Mouse (Mus musculus): ENCODE data around the gene Syf2.

The Syf2 gene

DNA sequence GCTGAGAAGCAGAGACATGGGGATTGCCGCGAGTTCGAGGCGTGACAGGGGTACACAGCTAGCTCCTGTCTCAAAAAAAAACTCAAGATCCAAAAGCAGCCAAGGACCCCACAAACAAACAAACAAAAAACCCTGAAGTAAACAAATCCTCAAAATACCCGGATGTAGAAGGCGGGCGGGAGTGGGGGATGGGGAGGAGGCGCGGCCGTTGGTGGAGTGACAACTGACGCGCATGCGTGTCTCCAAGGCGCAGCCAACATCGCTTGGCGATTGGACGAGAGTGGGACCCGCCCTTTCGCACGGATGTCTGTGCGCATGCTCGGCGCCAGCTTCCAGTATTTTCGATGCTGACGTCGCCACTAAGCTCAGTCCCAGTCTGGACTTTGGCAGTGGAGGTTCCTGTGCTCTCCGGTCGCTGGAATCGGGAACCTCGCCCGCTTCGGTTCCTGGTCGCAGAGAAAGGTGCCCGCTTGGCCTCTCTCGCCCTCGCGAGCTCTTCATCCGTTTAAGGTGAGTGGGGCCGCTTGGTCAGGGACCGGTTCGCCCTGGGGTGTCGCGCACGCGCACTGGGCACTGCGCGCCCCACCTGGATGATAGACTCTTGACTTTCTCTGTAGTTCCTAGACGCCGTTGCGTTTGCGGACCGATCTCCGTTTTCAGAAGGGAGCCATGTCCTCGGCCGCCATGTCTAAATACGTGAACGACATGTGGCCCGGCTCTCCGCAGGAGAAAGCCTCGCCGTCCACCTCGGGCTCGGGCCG is 7.3 kb upstream of the Syf2 start, which contains the start of gene Rsrp1:
TSS of gene Rsrp1 (plus strand) at position 335 of the 761 bp plus-strand sequence.
- DNase-seq (ENCODE audit: low spot score) = peak; percentile 95

DNA sequence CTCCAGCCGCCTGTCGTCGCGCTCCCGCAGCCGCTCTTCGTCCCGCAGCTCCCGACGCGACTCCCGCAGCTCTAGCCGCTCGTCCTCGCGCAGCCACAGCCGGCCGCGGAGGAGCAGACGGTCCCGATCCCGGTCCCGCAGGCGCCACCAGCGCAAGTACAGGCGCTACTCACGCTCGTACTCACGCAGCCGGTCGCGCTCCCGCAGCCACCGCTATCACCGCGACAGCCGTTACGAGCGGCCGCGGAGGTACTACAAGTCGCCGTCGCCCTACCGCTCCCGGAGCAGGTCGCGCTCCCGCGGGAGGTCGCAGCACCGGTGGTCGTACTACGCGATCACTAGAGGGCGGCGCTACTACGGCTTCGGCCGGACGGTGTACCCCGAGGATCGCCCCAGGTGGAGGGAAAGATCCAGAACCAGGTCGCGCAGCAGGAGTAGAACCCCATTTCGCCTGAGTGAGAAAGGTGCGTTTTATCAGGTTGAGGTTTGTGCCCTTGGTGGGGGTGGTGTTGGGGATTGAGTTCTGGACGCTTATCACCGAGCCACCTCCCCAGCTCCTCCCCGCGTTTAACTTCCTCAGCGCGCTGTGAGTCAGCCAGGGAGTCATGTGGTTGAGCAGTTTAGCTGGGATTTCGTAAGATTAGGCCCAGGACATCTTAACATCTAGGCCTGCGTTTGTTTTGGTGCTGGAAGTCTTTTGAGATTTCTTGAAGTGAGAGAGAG is 6.5 kb upstream of the Syf2 start:
- DNase-seq (ENCODE audit: low spot score) = no peak

DNA sequence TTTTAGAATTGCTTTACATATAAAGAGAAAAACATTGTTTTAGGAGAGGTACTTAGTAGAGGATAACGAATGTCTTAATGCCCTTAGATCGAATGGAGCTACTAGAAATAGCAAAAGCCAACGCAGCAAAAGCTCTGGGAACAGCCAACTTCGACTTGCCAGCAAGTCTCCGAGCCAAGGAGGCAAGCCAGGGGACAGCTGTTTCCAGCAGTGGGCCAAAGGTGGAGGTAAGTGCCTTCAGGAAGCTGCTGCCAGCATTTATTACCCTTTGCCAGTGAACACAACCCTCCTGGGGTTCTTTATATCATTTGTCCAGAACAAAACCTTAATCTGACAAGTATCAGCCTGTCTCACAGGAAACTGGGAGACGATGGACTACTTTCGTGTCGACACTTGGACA is 5.5 kb upstream of the Syf2 start:
- DNase-seq (ENCODE audit: low spot score) = no peak

DNA sequence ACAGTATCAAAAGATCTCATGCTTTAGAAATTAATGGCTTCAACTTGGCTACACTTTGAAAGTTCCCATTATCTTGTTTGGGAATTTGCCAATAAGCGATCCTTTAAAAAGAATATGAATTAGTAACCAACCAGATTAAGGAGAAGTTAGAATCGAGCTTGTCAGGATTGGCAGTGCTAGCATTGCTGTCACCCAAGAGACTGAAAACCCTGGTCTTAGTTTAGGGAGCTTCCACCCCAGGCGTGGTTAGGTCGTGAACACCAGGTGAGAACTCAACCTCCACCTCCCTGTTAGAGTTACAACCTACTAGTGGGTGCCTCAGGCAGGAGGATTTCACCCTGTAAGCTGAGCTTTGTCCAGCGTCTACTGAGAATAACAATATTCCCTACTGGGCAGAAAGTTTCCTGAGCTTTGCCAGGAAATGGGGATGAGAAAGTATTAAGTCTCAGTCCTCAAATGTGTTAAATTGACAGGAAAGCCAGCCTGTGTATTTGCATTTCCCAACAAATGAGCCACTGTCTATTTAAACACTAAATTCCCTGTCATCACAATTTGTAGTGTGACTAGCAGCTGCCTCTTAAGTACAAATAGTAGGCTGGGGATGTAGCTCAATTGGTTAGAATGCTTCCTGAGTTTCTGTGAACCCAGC is 2.8 kb upstream of the Syf2 start:
- no peak for DNase-seq (ENCODE audit: low spot score)

DNA sequence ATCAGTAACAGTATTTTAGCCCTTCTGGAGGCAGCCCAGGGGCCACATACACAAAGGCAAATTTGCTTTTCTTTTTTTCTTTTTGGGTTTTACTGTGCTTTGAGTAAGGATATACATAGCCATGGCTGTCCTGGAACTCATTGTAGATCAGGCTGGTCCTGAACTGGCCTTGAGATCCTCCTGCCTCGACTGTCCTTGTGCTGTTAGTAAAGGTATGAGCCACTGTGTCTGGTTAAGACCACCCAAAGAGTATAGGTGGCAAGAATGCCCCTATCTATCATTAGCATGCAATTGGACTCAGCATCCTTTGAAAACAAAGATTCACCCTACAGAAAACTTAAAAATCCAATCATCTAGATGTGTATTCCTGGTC is 2.2 kb upstream of the Syf2 start:
- no peak for DNase-seq (ENCODE audit: low spot score)

DNA sequence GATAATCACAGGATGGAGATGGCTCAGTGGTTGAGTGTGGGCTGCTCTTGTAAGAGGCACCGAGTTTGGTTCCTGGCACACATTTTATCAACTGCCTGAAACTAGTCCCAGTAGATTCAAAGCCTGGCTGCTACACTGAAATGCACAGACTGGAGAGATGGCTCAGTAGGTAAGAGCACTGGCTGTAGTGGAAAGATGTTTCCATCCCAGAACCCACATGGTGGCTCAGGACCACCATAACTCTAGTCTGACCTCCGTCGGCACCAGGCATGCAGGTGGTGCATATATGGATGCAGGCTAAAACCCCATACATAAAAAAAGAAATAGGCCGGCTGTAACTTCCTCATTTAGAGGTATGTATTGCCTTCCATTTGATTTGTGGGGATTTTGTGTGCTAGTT is 1.2 kb upstream of the Syf2 start:
- no peak for DNase-seq (ENCODE audit: low spot score)

DNA sequence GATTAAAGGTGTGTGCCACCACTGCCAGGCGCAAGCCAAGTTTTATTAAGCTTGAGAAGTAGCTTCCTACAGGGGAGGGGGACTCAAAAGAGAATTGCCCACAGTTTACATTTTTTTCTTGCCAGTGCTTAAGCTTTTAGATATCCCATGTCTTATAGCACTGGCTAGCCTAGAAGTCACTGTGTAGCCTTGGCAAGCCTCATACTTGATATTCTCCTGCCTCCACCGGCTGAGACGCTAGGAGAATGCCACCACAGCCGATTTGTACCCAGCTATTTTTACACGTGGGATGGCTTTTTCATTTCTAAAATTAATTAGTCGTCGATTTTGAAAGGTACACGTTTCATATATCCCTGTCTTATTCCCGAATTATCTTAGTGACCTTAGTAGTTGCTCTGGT is 508 bp upstream of the Syf2 start:
- DNase-seq (ENCODE audit: low spot score) = no peak

DNA sequence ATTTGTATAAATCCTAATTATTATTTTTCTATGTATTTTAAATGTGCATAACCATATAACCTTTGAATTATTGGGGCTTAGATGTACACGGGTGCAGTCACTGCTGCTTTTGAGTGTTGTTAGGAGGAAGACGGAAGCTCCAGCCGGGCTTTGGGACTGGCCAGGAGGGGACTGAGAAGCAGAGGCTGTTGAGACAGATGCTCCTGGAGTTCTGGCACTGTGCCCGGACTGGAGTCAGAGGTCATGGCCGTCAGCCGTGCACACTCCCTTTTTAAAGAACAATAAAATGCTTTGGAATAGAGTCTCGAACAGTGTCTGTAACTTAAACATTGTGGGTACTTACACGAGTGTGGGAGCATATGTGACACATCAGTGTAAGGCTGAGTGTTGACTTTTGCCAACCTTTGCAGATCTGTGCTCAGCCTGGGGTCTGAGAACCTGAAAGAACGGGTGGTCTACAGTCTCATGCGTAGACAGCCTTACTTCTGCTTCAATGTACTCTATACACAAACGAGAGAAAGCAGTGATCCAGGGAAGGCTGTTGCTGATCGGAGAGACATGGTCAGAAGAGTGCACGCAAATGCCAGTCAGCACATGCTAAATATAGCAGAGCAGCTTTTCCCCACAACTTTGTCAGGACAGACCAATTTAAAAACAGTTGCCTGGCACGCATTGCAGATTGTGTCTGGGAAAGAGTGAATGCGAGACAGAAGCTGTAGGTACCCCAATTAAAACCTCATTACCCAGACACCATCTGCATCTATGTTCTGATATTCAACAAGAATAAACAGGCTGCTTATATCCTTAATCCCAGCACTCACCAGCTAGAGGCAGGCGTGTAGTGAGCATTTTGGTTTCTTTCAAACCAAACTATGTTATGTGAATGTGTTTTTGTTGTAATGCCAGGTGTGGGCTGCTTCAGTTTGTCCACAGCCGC is 6.8 kb downstream of the Syf2 start:
- no peak for DNase-seq (ENCODE audit: low spot score)

DNA sequence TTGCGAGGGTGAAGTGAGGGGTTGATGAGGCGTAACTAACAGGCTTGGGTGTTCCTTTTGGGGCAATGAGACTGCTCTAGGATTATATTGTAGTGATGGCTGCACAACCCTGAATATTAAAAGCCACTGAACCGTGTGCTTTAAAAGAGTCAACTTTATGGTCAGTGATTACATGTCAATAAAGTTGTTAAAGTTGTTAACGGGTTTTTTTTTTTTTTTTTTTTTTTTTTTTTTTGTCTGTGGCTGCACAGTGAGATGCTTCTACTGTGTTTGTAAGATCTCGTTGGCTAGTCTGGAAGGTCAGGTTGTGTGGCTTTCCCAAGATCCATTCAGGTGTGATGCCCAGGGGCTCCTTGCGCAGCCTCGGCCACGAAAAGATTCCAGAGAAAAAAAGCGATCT is 9.2 kb downstream of the Syf2 start:
- DNase-seq (ENCODE audit: low spot score) = no peak

DNA sequence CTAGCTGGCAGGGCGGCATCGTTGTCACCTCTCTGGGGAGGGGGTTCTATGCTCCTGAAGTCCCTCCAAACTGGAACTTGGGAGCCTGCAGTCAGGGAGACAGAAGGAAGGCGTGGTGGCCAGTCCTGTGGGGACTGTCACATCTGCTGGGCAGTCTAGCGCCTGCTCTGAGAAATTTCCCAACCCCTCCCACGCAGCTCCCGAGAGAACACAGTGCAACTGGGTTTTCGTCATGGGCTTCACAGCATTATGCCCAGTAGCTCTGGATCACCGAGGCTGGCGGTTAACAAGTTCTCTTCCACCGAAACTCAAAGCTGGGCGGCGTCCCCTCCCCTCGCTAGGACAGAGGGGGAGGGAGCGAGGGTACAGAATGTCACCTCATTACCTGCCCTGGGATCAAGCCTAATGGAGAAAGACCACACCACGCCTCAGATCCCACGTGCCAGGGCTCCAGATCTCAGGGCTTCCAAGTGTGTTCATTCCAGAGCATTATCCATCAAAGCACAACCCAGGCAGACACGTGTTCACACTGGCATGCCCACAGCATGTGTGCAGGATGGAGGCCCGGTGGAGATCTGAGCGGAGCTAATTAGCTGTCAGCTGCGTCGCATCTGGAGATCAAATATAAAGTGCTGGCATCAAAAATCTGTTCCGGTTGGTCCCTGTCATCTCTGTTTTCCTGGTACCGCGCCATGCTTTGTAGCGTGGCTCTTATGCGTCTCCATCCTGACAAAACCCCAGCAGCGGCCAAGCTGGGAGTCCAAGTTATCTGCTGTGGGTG is 13.2 kb downstream of the Syf2 start:
- no peak for DNase-seq (ENCODE audit: low spot score)

DNA sequence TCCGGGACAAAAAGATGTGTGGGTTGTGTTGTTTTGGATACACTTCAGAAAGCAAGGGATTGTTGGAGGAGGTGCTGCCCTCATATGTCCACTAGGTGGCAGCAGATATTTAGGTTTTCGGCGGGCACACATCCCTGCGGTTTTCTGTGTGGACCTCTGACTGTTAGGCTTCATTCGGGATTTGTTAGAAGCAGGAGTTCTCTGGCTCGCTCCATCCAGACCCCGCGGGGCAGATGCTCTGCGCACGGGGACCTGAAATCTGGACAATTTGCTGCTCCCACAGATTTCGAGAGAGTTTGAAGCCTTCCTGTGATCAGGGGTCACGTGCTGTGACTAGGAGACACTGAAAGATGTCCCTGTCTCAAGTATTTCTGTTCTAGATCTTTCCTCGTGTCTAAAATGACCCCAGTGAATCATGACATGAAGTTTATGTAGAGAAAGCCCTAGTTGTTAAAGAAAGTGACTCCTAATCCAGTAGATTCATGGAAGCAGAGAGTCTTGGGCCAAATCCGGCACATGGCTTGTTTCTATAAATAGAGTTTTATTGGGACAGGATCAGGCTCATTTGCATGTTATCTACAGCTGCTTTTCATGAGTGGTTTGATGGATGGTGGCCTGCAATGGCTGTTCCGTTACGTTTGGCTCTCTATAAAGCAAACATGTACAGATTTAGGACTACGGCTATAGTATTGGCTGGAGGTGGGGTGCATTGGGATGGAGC is 15.5 kb downstream of the Syf2 start:
- no peak for DNase-seq (ENCODE audit: low spot score)

DNA sequence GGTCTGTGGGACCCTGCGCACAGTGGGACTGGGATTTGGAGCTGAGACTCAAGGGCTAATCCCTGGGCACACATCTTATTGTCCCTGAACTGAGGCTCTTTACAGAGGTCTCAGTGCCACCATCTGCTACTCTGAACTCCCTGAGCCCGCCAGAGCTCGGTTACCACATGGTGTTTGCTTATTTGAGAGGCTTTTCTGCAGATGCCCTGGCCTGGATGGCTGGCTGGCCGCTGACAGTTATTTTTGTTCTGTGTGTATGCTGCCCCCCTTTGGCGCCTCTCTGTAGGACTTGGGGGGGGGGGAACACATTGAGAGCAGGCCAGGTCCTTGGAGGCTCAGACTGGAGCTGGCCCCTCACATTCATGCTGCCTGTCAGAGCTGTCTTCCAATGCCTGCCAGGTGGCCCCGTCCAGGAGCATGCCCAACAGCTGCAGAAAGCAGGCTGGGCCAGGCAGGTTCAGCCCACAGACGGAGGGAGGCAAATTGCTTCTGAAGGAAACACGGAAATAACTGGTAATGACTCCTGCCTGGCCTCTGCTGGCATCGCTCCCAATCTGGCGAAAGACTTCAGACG is 19.9 kb downstream of the Syf2 start:
- no peak for DNase-seq (ENCODE audit: low spot score)

DNA sequence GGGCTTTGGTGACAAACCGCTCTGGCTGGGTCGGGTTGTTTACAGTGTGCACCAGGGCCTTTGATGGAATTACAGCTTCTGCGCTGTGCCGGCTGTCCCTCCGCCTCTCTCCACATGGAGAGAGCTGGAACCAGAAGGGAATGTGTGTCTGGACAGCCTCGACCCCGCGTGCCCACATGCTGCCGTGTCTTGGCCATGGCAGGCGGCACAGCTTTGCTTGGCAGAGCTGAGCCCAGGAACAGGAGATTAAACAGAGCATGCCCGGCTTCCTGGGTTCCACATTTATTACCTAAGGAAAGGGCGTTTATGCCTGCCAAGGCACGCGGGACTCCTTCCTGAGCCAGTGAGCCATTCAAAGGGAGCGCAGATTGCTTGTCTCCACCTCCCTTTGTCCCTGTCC is 23.8 kb downstream of the Syf2 start:
- no peak for DNase-seq (ENCODE audit: low spot score)

DNA sequence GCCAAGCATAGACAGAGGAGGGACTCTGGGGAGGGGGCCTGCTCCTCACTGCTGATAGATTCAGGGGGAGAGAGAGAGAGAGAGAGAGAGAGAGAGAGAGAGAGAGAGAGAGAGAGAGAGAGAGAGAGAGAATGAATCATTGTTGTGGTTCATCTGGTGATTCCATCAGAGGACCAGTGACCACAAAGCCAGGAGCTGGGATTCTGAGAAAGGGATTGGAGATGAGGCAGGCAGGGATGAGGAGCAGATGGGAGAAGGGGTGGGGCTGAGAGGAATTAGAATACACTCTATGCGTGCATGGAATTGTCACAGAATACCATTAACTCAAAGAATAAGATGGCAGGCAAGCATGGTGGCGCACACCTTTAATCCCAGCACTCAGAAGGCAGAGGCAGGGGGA is 24.5 kb downstream of the Syf2 start:
- no peak for DNase-seq (ENCODE audit: low spot score)

DNA sequence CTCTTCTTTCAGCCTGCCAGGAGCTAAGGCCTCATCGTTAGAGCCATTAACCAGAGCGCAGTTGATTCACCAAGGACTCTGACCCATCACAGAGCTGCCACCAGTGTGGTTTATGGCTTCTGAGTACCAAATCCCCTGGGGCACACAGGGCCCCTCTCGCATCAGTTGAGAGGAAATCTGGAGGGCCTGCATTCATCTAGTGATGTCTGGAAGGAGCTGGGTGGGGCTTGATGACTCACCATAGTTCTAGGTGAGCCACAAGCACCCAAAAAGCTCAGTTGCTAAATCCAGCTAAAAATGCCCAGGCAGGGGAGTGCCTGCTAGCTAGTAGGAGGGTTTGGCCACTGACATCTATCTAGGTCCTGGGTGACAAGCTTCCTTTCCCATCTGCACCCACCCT is 25.1 kb downstream of the Syf2 start:
- no peak for DNase-seq (ENCODE audit: low spot score)

DNA sequence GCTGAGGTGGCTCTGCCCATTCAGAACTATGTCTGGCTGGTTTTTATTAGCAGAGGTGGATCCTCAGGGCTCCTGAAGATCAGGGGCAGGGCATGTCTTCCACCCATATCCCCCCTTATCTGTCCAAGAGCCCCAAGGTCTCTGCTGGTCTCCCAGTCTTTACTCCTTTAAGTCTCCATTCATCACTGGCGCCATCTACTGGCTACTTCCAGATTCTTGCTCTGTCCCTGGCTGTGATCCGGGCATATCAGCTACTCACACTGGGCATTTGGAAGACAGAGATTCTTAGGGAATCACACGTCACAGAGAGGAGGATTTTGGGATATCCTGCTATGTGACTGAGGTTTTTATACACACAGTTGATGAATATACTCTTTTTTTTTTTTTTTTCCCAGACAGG is 25.6 kb downstream of the Syf2 start:
- DNase-seq (ENCODE audit: low spot score) = no peak

DNA sequence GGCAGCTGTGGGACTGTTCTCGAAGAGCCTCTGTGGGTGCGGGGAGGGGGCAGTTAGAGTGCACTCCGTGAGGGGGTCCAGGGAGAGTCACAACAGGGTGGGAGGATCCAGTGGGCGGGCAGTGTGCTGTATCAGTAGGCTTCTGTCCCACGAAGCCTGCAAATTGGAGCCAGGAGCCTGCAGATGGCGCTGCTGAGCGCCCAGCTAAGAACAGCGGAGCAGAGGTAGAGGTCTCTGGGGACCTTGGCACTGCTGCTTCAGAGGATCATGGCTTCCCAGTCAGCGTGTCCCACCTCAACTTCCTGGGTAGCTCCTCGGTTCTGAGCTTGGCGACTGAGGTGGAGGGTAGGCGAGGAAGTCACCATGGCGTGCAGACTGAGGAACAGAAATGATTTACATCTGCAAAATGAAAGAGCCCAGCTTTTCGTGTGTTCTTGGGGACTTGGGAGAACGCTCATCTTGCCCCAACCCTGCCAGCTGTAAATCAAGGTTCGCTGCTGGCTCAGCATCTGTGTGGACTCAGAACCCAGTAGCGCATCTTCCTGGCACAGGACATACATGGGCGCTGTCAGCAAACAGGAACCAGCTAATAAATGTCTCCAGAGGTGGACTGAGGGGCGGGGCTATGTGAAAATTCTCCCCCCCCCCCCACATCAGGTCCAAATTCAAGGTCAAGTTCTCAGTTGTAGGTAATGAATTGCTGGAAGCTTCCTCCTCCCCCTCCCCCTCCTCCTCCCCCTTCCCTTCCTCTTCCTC is 32.5 kb downstream of the Syf2 start:
- DNase-seq (ENCODE audit: low spot score) = no peak

DNA sequence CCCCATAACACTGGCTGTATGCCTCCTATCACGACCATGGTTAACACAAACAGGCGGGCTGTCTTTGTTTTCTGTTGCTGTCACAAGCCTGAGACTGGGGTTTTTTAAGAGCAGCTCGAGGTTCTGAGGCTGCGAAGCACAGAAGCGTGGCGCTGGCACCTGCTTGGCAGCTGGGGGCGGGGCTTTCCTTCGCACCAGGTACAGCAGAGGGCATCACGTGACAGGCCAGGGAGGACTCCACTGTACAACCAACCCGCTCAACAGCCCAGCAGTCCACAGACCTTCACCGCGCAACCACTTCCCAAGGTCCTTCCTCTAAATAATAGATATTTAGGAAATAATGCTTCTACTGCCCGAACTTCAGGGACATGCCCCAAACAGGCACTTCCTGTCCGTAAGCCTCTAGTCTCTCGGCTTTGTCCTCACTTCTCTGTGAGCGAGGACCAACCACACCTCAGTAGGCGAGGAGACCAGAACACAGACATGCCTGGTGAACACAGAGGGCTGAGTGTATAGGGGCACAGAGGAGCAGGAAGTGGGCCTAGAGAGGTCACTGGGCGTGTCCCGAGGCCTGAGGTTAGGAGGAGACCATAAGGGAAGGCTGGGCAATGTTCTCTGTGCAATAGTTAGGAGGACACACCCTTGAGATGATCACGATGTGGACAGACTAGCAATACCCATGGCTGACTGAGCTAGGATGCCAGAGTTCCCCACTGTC is 37.3 kb downstream of the Syf2 start:
- no peak for DNase-seq (ENCODE audit: low spot score)

DNA sequence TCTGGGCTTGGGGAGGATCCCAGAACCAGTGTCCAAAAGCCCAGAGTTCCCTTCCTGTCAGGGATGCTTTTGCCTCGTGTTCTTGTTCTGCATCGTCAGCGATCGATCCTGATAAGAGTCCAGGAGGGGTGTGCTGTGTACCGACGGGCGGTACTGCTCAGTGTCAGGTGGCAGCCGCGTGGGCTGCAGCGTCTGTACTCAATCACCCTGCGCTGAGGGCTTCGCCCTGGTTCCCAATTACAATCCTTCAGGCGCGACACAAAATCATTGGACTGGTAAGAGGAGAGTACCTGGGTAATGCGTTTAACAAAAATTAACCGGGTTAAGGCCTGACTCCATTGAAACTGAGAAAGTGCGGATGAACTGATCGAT is 37.9 kb downstream of the Syf2 start:
- DNase-seq (ENCODE audit: low spot score) = no peak
